Mouse (Mus musculus) heart, postnatal 0 days (tissue): ENCODE measurements around the gene AI597479. TPM values are rescaled to one million over a fixed set of nuclear protein-coding genes. Genes with fewer than 3 reads are reported as not detected.

ENCODE experiments used
- ATAC-seq: fragments of 200-750 bp; cut with Nextera tagmentation; 2 replicates; pipeline ENCODE4 v1.8.0; 2017; ENCODE audit warnings: low read depth, moderate number of reproducible peaks, moderate library complexity; ENCODE audit not compliant: insufficient read depth
- DNase-seq: peaks from one replicate; pipeline ENCODE4 v3.0.0-alpha.2; 2016; ENCODE audit warnings: low spot score
- H3K27ac ChIP-seq: fragments of 300-500 bp; sonication (generic); 2 replicates; pipeline ENCODE4 v1.5.1; 2014; ENCODE audit warnings: low read depth, mild to moderate bottlenecking
- H3K27me3 ChIP-seq: fragments of 300-500 bp; sonication (generic); 2 replicates; pipeline ENCODE4 v1.6.1; 2014; ENCODE audit warnings: low read length, mixed read lengths; ENCODE audit not compliant: control insufficient read depth, insufficient read depth
- H3K36me3 ChIP-seq: fragments of 300-500 bp; sonication (generic); replicated peaks from 2 replicates; pipeline ENCODE4 v1.6.1; 2014; ENCODE audit warnings: low read length, mixed read lengths; ENCODE audit not compliant: control insufficient read depth, insufficient read depth
- H3K4me1 ChIP-seq: fragments of 300-500 bp; sonication (generic); 2 replicates; pipeline ENCODE4 v1.6.1; 2014; ENCODE audit warnings: antibody characterized with exemption; ENCODE audit not compliant: control insufficient read depth, insufficient read depth
- H3K4me2 ChIP-seq: fragments of 300-500 bp; sonication (generic); 2 replicates; pipeline ENCODE4 v1.6.1; 2014; ENCODE audit warnings: low read depth, mild to moderate bottlenecking, low read length, moderate library complexity
- H3K4me3 ChIP-seq: fragments of 300-500 bp; sonication (generic); 2 replicates; pipeline ENCODE4 v1.5.1; 2014; ENCODE audit warnings: low read depth, low read length
- H3K9ac ChIP-seq: fragments of 300-500 bp; sonication (generic); replicated peaks from 2 replicates; pipeline ENCODE4 v1.6.1; 2014; ENCODE audit warnings: low read depth, low read length, mixed read lengths
- H3K9me3 ChIP-seq: fragments of 300-500 bp; sonication (generic); replicated peaks from 2 replicates; pipeline ENCODE4 v1.6.1; 2016; ENCODE audit warnings: low read length; ENCODE audit not compliant: control insufficient read depth
- CTCF ChIP-seq: IDR thresholded peaks from 2 replicates; pipeline ENCODE4 v1.5.1; 2016; ENCODE audit warnings: antibody characterized with exemption, control low read depth, low read depth
- EP300 ChIP-seq: IDR thresholded peaks from 2 replicates; pipeline ENCODE4 v1.6.1; 2016; ENCODE audit warnings: antibody characterized with exemption, low read depth
- WGBS: fragments of 180-500 bp; shearing (Covaris S2); extraction: QIAGEN DNeasy Blood & Tissue Kit; methylation state at CpG from one replicate; pipeline ENCODE4 v1.1.7; 2014; 5-methylcytosine and 5-hydroxymethylcytosine counted together
- polyA plus RNA-seq: library from polyadenylated mRNA; unstranded; fragments of >200 nt; fragmentation: Nextera tagmentation; extraction: Ambion mirVana; gene quantifications from 2 replicates; pipeline ENCODE4 v1.2.1, GENCODE M21; 2015
- total RNA-seq: library from RNA; depleted of rRNA; stranded (reverse); fragments of >200 nt; gene quantifications from 2 replicates; pipeline ENCODE4 v1.2.3, GENCODE M21; 2014; ENCODE audit warnings: low replicate concordance; rRNA removed

AI597479 gene
- total and polyA plus RNA-seq, 2 experiments from 2014 or later: 15.4 to 18.5 TPM

DNA sequence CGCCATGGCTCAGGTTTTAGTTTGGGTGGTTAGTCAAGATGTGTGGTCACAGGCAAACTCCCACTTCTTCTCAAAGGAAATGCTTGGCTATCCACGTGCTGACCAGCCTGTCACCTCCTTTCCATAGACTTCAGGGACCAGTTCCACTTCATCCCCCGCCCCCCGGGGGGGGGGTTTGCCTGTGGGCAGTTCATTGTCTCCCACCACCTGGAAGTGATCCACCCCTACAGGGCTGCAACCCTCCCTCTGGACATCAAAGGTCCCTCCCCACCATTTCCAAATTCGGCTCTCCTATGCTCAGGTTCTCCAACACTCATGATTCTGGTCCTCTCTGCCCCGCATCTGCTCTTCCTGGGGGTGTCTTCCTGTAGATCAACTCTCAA, 64.6 kb downstream of the AI597479 start:
- Histone ChIP-seq H3K4me1 (peaks cover 50% of the 10 kb centered on the region), H3K9me3 (no peaks in the 10 kb centered on the region), H3K4me3 (peak overlapping the region; percentile 62), H3K27me3 (no peaks in the 10 kb centered on the region), H3K9ac (peak overlapping the region; percentile 65), H3K36me3 (peaks cover 21% of the 10 kb centered on the region), H3K4me2 (peak overlapping the region; percentile 77), H3K27ac (peak overlapping the region; percentile 82)
- WGBS: 2% methylated on average over 6 of the region's 6 CpGs
- DNase-seq (no peak), ATAC-seq (peak; percentile 4; the same call in 1 of the 2 replicates)
- TF ChIP-seq EP300 (no peak), CTCF (no peak)

DNA sequence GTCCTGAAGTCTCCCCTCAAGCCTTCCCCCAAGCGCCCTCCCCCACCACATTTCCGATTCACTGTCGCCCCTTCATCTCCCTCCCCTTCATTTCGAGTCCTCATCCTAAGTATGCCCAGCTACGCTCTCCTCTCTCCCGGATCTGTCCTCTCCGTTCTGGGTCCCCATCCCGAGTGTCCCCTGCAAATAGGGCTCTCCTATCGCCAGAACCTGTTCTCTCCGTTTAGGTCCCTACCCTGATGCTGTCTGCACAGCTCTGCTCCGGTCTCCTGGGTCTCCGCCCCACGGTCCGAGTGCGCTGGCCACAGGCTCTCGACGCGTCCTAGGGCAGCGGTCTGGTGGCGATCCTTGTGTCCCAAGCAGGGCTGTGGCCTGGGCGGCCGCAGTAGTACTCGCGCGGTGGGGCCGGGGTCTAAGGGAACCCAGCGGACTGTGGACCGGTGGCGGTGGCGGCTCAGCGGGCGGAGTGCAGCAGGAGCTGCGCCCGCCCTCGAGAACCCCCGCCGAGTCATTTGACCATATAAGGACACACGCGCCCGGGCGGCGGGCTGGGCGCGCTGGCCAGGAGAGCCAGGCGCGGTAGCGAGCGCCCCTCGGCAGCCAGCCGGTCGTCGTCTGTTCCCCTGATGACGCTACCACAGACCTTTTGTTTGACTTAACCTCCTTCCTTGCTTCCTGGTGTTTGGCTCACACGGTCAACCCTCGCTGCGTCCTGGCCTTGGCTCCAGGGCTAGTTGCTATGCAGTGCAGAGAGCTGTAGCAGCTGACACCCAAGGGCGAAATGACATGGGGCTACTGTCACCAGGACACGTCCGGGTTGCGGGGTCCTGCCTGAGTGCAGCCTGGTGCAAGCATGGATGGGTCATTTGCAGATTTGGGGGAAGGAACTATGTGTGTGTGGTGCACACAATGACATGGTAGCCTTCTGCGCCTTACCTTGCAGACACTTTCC, 65.2 kb downstream of the AI597479 start:
- no peaks in the 10 kb centered on the region for H3K27me3 ChIP-seq
- peak overlapping the region; percentile 77 for H3K4me2 ChIP-seq
- H3K4me1 ChIP-seq: peaks cover 56% of the 10 kb centered on the region
- DNase-seq: peak; percentile 74
- ATAC-seq: peak; percentile 71
- H3K27ac ChIP-seq: peak overlapping the region; percentile 82
- peaks cover 21% of the 10 kb centered on the region for H3K36me3 ChIP-seq
- TF ChIP-seq EP300 (no peak), CTCF (no peak)
- peak overlapping the region; percentile 65 for H3K9ac ChIP-seq
- 4% methylated on average over 60 of the region's 61 CpGs for WGBS
- H3K4me3 ChIP-seq: peak overlapping the region; percentile 62
- no peaks in the 10 kb centered on the region for H3K9me3 ChIP-seq

DNA sequence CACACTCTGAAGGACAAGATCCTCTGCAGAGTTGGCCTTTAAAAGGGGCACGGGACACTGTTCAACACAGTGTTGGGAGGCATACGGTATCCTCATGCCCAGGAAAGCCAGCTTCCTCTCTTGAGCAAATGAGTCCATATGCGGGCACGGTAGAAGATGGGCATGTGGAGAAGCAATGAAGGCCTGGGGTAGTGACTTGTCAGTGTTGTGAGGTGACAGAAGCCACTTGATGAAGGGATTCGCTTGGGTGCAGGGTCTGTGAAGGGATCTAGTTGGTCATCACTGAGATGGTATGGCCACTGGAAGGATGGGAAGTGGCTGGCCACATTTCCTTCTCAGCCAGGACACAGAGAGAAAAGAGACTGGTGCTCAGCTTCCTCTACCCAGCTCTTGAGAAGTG, 66.1 kb downstream of the AI597479 start:
- Histone ChIP-seq H3K4me2 (peak overlapping the region; percentile 77), H3K27me3 (no peaks in the 10 kb centered on the region), H3K36me3 (peaks cover 13% of the 10 kb centered on the region), H3K4me1 (peaks cover 58% of the 10 kb centered on the region), H3K9me3 (no peaks in the 10 kb centered on the region), H3K9ac (peak overlapping the region; percentile 65; the same call in 1 of the 2 replicates), H3K4me3 (peak overlapping the region; percentile 62; the same call in 1 of the 2 replicates), H3K27ac (peak overlapping the region; percentile 82)
- DNase-seq (no peak), ATAC-seq (no peak)
- TF ChIP-seq EP300: no peak
- no peak for TF ChIP-seq CTCF
- WGBS: 69% methylated on average over 5 of the region's 5 CpGs

Other genes with a start within 250 kb of the AI597479 start
- 41.5 and 64.3 TPM in 2 replicates for gene Mrps9, start 247.5 kb upstream of the AI597479 start, total RNA-seq
- 85.0 and 85.6 TPM in 2 replicates for gene Mrps9, start 247.5 kb upstream of the AI597479 start, polyA plus RNA-seq
- not detected in 2 replicates for gene Gpr45, start 145.8 kb upstream of the AI597479 start, total RNA-seq
- gene Gpr45, start 145.8 kb upstream of the AI597479 start, polyA plus RNA-seq: 1.00 and 1.0 TPM in 2 replicates
- 8.7 and 18.7 TPM in 2 replicates for gene Tgfbrap1, start 73 bp upstream of the AI597479 start, total RNA-seq
- gene Tgfbrap1, start 73 bp upstream of the AI597479 start, polyA plus RNA-seq: 3.6 and 4.5 TPM in 2 replicates
- 2,555 and 2,942 TPM in 2 replicates for gene Fhl2, start 98.3 kb downstream of the AI597479 start, total RNA-seq
- 974 and 1,129 TPM in 2 replicates for gene Fhl2, start 98.3 kb downstream of the AI597479 start, polyA plus RNA-seq